ENCODE assay signal across 10 mouse cellular contexts in the genomic region with DNA sequence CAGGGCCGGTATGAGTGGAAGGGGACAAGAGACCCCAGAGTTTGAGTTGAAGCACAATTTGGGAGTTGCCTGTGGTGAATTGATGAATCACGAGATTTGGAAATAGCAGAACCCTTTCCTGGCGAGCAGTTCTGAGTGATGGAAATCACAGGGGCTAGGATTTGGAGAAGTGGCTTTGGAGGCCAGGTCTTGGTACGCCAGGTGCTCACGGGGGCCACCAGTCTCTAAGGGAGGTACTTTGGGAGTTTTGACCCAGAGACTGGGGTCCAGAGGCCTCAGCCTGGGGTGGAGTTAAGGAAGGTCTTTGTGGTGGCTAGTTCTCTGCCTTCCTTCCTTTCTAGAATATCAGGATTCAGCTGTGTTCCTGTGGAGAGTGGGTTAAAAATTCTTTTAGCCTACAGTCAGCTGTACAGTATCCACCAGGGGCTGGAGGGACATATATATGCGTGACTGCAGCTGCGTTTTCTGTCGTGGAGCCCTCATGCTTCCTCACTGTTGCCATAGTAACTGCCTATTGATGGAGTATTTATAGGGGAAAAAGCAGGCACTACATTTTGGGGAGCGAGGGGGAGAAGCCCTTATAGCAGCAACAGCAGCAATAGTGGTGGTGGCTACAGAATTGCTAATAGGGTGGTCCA. TPM values are rescaled to one million over a fixed set of nuclear protein-coding genes. Genes with fewer than 3 reads are reported as not detected.
DNase-seq lines count a peak whose midpoint lies in the region; ATAC-seq and TF ChIP-seq lines count a peak whose summit lies in the region.
"Had no signal": no experiment of that assay in that cellular context is flagged by ENCODE, and none has a peak within 500 bp of the region (broad histone marks: within the 10 kb centered on the region; RNA-seq: fewer than 3 reads in every experiment).

No protein-coding gene starts in this region.

- ATAC-seq in heart, embryonic 11.5 days (replicated peaks; ENCODE audit: insufficient number of reproducible peaks, low FRiP score, low TSS enrichment), result no peak
- ATAC-seq in heart, postnatal 0 days (ENCODE audit: insufficient read depth, low read depth), result no peak
- ATAC-seq in midbrain, embryonic 11.5 days (ENCODE audit: low FRiP score), result peak; percentile 20
- ATAC-seq in megakaryocyte-erythroid progenitor cell, adult 5-6 weeks (replicated peaks; ENCODE audit: low FRiP score, low TSS enrichment, poor library complexity, severe bottlenecking), result no peak

- peak overlapping the region; percentile 30; the same call in 1 of the 2 replicates for H3K9ac ChIP-seq in heart, embryonic 11.5 days (ENCODE audit: low read depth, low read length)
- H3K9ac ChIP-seq in heart, postnatal 0 days (replicated peaks; ENCODE audit: low read depth, low read length), result peak overlapping the region; percentile 45
- peak overlapping the region; percentile 66 for H3K9ac ChIP-seq in midbrain, embryonic 11.5 days (ENCODE audit: low read length)
- H3K9ac ChIP-seq: liver, embryonic 15.5 days had no signal

- intact Hi-C loops in heart, postnatal 25 days (cut with DNase I), result no loop called here

- peak overlapping the region; percentile 77 for H3K4me2 ChIP-seq in heart, embryonic 11.5 days
- H3K4me2 ChIP-seq in heart, postnatal 0 days (ENCODE audit: low read depth, low read length), result peak overlapping the region; percentile 62
- H3K4me2 ChIP-seq in midbrain, embryonic 11.5 days, result peak overlapping the region; percentile 63

- TF ChIP-seq EP300 in heart, postnatal 0 days (IDR thresholded peaks at IDR 0.05; ENCODE audit: low read depth), result no peak

- peak overlapping the region; percentile 48 for H3K4me3 ChIP-seq in heart, embryonic 11.5 days (ENCODE audit: low read depth, low read length)
- peak overlapping the region; percentile 50 for H3K4me3 ChIP-seq in heart, postnatal 0 days (ENCODE audit: low read depth, low read length)
- peak overlapping the region; percentile 43 for H3K4me3 ChIP-seq in midbrain, embryonic 11.5 days (ENCODE audit: low read depth, low read length)

- no peaks in the 10 kb centered on the region for H3K4me1 ChIP-seq in heart, embryonic 11.5 days (ENCODE audit: control insufficient read depth, insufficient read depth, low read length)
- no peaks in the 10 kb centered on the region for H3K4me1 ChIP-seq in heart, postnatal 0 days (ENCODE audit: control insufficient read depth, insufficient read depth)
- H3K4me1 ChIP-seq in midbrain, embryonic 11.5 days (ENCODE audit: control insufficient read depth, insufficient read depth, low read length), result peaks cover 4% of the 10 kb centered on the region; the same call in 1 of the 2 replicates
- H3K4me1 ChIP-seq: liver, embryonic 15.5 days had no signal

- no peaks in the 10 kb centered on the region for H3K9me3 ChIP-seq in heart, embryonic 11.5 days (replicated peaks; ENCODE audit: control insufficient read depth, low read length)
- no peaks in the 10 kb centered on the region for H3K9me3 ChIP-seq in heart, postnatal 0 days (replicated peaks; ENCODE audit: control insufficient read depth, low read length)
- H3K9me3 ChIP-seq in midbrain, embryonic 11.5 days (ENCODE audit: control insufficient read depth, low read length), result no peaks in the 10 kb centered on the region
- H3K9me3 ChIP-seq: liver, embryonic 15.5 days had no signal

- H3K27me3 ChIP-seq in heart, embryonic 11.5 days (ENCODE audit: control insufficient read depth, insufficient read depth, low read length), result peaks cover 14% of the 10 kb centered on the region
- H3K27me3 ChIP-seq in heart, postnatal 0 days (ENCODE audit: control insufficient read depth, insufficient read depth, low read length), result peaks cover 19% of the 10 kb centered on the region; the same call in 1 of the 2 replicates
- no peaks in the 10 kb centered on the region; the same call in 1 of the 2 replicates for H3K27me3 ChIP-seq in midbrain, embryonic 11.5 days (ENCODE audit: control insufficient read depth, insufficient read depth, low read length)

- TF ChIP-seq POLR2A in brain, embryonic 14.5 days (IDR thresholded peaks at IDR 0.05; ENCODE audit: borderline replicate concordance, extremely low read depth, insufficient read depth, insufficient read length, poor library complexity, severe bottlenecking), result no peak

- no peak for TF ChIP-seq CTCF in brain, embryonic 14.5 days (IDR thresholded peaks at IDR 0.05; ENCODE audit: borderline replicate concordance, extremely low read depth, insufficient read depth, insufficient read length)
- TF ChIP-seq CTCF in heart, postnatal 0 days (IDR thresholded peaks at IDR 0.05; ENCODE audit: low read depth), result no peak

- no peak for DNase-seq in heart, postnatal 25 days (ENCODE audit: low spot score)
- peak; percentile 43 for DNase-seq in brain, embryonic 14.5 days (ENCODE audit: low read depth)
- DNase-seq in heart, postnatal 0 days (ENCODE audit: low spot score), result no peak
- peak; percentile 84 for DNase-seq in midbrain, embryonic 11.5 days (ENCODE audit: low spot score, missing footprints)
- DNase-seq in adrenal gland, adult 8-10 months, result no peak
- DNase-seq in kidney, postnatal 14 days, result no peak

- H3K27ac ChIP-seq in heart, embryonic 11.5 days (ENCODE audit: low read depth, low read length), result no peak overlapping the region
- H3K27ac ChIP-seq in heart, postnatal 0 days (ENCODE audit: low read depth), result peak overlapping the region; percentile 72
- no peak overlapping the region for H3K27ac ChIP-seq in midbrain, embryonic 11.5 days (ENCODE audit: low read depth, low read length)
- H3K27ac ChIP-seq: liver, embryonic 15.5 days had no signal

- no peaks in the 10 kb centered on the region for H3K36me3 ChIP-seq in heart, embryonic 11.5 days (ENCODE audit: control insufficient read depth, insufficient read depth, low read length)
- H3K36me3 ChIP-seq in heart, postnatal 0 days (replicated peaks; ENCODE audit: control insufficient read depth, insufficient read depth, low read length), result no peaks in the 10 kb centered on the region
- no peaks in the 10 kb centered on the region for H3K36me3 ChIP-seq in midbrain, embryonic 11.5 days (ENCODE audit: control insufficient read depth, insufficient read depth, low read length)
- H3K36me3 ChIP-seq: liver, embryonic 15.5 days had no signal

- 42% methylated on average over 9 of the region's 9 CpGs for WGBS in heart, embryonic 11.5 days (ENCODE audit: insufficient replicate concordance)
- 41% methylated on average over 9 of the region's 9 CpGs for WGBS in heart, postnatal 0 days
- 34% methylated on average over 9 of the region's 9 CpGs for WGBS in midbrain, embryonic 11.5 days

RNA-seq across cellular contexts. Expression of a gene that starts 1.0 kb away (rescaled TPM):
- 4.1 and 5.1 TPM in 2 replicates for polyA plus RNA-seq in heart, embryonic 11.5 days (2014; fragmentation: Nextera tagmentation; extraction: Ambion mirVana)
- total RNA-seq in heart, postnatal 25 days (2021), result 10 to 100 TPM in 1 of 2 experiments, 1 to 10 TPM in 1; 7.6 to 13.0 TPM
- 16.2 and 23.5 TPM in 2 replicates for polyA plus RNA-seq in brain, embryonic 14.5 days (2012; rRNA removed)
- total RNA-seq in heart, postnatal 0 days (2014; rRNA removed; ENCODE audit: low replicate concordance), result 12.3 and 14.9 TPM in 2 replicates
- 4.6 and 4.7 TPM in 2 replicates for polyA plus RNA-seq in heart, postnatal 0 days (2015; fragmentation: Nextera tagmentation; extraction: Ambion mirVana)
- 6.6 and 8.4 TPM in 2 replicates for polyA plus RNA-seq in midbrain, embryonic 11.5 days (2014; fragmentation: Nextera tagmentation; extraction: Ambion mirVana)
- not detected in 2 replicates for total RNA-seq in megakaryocyte-erythroid progenitor cell, adult 5-6 weeks (2014; fragmentation: Nextera tagmentation)
- total RNA-seq in megakaryocyte-erythroid progenitor cell, adult 5-6 weeks (2017), result not detected in 2 replicates
- 10 to 100 TPM; 14.0 to 22.6 (median 19.8) TPM for total RNA-seq in adrenal gland, adult 8-10 months (2022)
- total RNA-seq: common myeloid progenitor, adult 5-6 weeks had no signal

RNA-seq across cellular contexts. Expression of a gene that starts 9.4 kb away (rescaled TPM):
- polyA plus RNA-seq in heart, embryonic 11.5 days (2014; fragmentation: Nextera tagmentation; extraction: Ambion mirVana), result not detected in 2 replicates
- total RNA-seq in heart, postnatal 25 days (2021), result not detected
- 0.10 and 0.13 TPM in 2 replicates for polyA plus RNA-seq in brain, embryonic 14.5 days (2012; rRNA removed)
- not detected in 2 replicates for total RNA-seq in heart, postnatal 0 days (2014; rRNA removed; ENCODE audit: low replicate concordance)
- 0.12 and 0.16 TPM in 2 replicates for polyA plus RNA-seq in heart, postnatal 0 days (2015; fragmentation: Nextera tagmentation; extraction: Ambion mirVana)
- polyA plus RNA-seq in midbrain, embryonic 11.5 days (2014; fragmentation: Nextera tagmentation; extraction: Ambion mirVana), result not detected in 2 replicates
- total RNA-seq in megakaryocyte-erythroid progenitor cell, adult 5-6 weeks (2014; fragmentation: Nextera tagmentation), result not detected in 2 replicates
- not detected in 2 replicates for total RNA-seq in megakaryocyte-erythroid progenitor cell, adult 5-6 weeks (2017)
- total RNA-seq in adrenal gland, adult 8-10 months (2022), result under 1 TPM in 2 of 4 experiments, not detected in 2; 0.26 to 0.35 TPM
- total RNA-seq: common myeloid progenitor, adult 5-6 weeks had no signal
- polyA plus RNA-seq: liver, embryonic 15.5 days had no signal

RNA-seq across cellular contexts. Expression of a gene that starts 28.3 kb away (rescaled TPM):
- 0.11 TPM in 1 of 2 replicates, not detected in the other for polyA plus RNA-seq in heart, embryonic 11.5 days (2014; fragmentation: Nextera tagmentation; extraction: Ambion mirVana)
- not detected for total RNA-seq in heart, postnatal 25 days (2021)
- 0.19 and 0.33 TPM in 2 replicates for polyA plus RNA-seq in brain, embryonic 14.5 days (2012; rRNA removed)
- total RNA-seq in heart, postnatal 0 days (2014; rRNA removed; ENCODE audit: low replicate concordance), result 0.04 TPM in 1 of 2 replicates, not detected in the other
- polyA plus RNA-seq in heart, postnatal 0 days (2015; fragmentation: Nextera tagmentation; extraction: Ambion mirVana), result 0.04 TPM in 2 replicates
- polyA plus RNA-seq in midbrain, embryonic 11.5 days (2014; fragmentation: Nextera tagmentation; extraction: Ambion mirVana), result 0.08 and 0.11 TPM in 2 replicates
- total RNA-seq in megakaryocyte-erythroid progenitor cell, adult 5-6 weeks (2014; fragmentation: Nextera tagmentation), result not detected in 2 replicates
- total RNA-seq in megakaryocyte-erythroid progenitor cell, adult 5-6 weeks (2017), result not detected in 2 replicates
- under 1 TPM in 3 of 4 experiments, not detected in 1; 0.09 to 0.15 (median 0.11) TPM for total RNA-seq in adrenal gland, adult 8-10 months (2022)
- total RNA-seq: common myeloid progenitor, adult 5-6 weeks had no signal
- polyA plus RNA-seq: liver, embryonic 15.5 days had no signal

RNA-seq across cellular contexts. Expression of a gene that starts 42.6 kb away (rescaled TPM):
- 0.09 and 0.21 TPM in 2 replicates for polyA plus RNA-seq in heart, embryonic 11.5 days (2014; fragmentation: Nextera tagmentation; extraction: Ambion mirVana)
- not detected for total RNA-seq in heart, postnatal 25 days (2021)
- polyA plus RNA-seq in brain, embryonic 14.5 days (2012; rRNA removed), result 2.7 and 3.1 TPM in 2 replicates
- total RNA-seq in heart, postnatal 0 days (2014; rRNA removed; ENCODE audit: low replicate concordance), result not detected in 2 replicates
- 0.05 TPM in 1 of 2 replicates, not detected in the other for polyA plus RNA-seq in heart, postnatal 0 days (2015; fragmentation: Nextera tagmentation; extraction: Ambion mirVana)
- polyA plus RNA-seq in midbrain, embryonic 11.5 days (2014; fragmentation: Nextera tagmentation; extraction: Ambion mirVana), result 0.62 TPM in 1 of 2 replicates, not detected in the other
- total RNA-seq in megakaryocyte-erythroid progenitor cell, adult 5-6 weeks (2014; fragmentation: Nextera tagmentation), result not detected in 2 replicates
- total RNA-seq in megakaryocyte-erythroid progenitor cell, adult 5-6 weeks (2017), result not detected in 2 replicates
- total RNA-seq in adrenal gland, adult 8-10 months (2022), result under 1 TPM; 0.29 to 0.73 (median 0.63) TPM
- total RNA-seq: common myeloid progenitor, adult 5-6 weeks had no signal
- polyA plus RNA-seq: liver, embryonic 15.5 days had no signal

Comparison
In these comparisons a context has a peak if more than half of its experiments do, and no peak if none do; other contexts are left out.
1. DNase-seq: peak in brain, embryonic 14.5 days (single experiment) and midbrain, embryonic 11.5 days (single experiment); none in heart, postnatal 25 days (single experiment), heart, postnatal 0 days (single experiment), adrenal gland, adult 8-10 months (single experiment) and kidney, postnatal 14 days (single experiment).
2. RNA of a gene that starts 1.0 kb away (total RNA-seq): 14.0 to 22.6 TPM in adrenal gland, adult 8-10 months, 12.3 to 14.9 TPM in heart, postnatal 0 days and 7.6 to 13.0 TPM in heart, postnatal 25 days; not detected in megakaryocyte-erythroid progenitor cell, adult 5-6 weeks; every median in the first group is over 4 times any median in the second.
3. Peak in every context shown above with its lines, with median percentiles within 50 percentile points of each other: H3K4me2 ChIP-seq, H3K4me3 ChIP-seq and H3K9ac ChIP-seq.